Mouse (Mus musculus) monocyte, adult 59 days (primary cell): ENCODE data around the gene Defa25. TPM values are rescaled to one million over a fixed set of nuclear protein-coding genes. Genes with fewer than 3 reads are reported as not detected.

Experiments used
- total RNA-seq, 2 experiments: library from RNA; stranded (reverse); gene quantifications; one replicate each; pipeline ENCODE4 v1.2.4; 2023

Defa25 gene
- not detected for total RNA-seq

GRCm38 (mm10) chr8:21084142-21084541 is at the start of gene Defa25:
Defa25 (plus strand) TSS chr8:21084442.

DNA sequence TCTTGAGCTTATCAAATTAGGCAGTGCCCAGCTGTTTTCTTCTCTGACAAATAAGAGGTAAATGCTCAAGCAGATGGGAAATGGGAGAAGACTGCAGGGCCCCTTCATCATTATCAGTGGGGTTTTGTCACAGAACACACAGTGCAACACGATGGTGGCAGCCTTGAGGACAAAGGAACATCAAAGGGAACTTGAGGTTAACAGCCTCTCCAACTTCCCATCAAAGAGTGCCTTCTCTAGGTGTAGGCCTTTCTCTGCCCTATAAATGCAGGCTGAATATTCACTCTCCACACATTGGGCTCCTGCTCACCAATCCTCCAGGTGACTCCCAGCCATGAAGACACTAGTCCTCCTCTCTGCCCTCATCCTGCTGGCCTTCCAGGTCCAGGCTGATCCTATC is 29.5 kb upstream of the Defa25 start, which contains the start of gene Defa23:
Defa23 (plus strand) TSS at position 301 of the 400 bp plus-strand sequence.

DNA sequence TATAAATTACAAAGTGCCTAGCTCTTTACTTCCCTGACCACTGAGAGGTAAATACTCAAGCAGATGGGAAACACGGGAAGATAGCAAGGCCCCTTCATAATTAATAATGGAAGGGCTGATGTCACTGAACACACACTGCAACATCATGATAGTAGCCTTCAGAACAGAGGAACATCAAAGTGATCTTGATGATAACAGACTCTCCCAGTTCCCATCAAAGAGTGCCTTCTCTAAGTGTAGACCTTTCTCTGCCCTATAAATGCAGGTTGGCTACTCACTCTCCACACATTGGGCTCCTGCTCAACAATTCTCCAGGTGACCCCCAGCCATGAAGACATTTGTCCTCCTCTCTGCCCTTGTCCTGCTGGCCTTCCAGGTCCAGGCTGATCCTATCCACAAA is 19.5 kb upstream of the Defa25 start, which contains the start of gene Defa35:
Defa35 (plus strand) TSS at position 301 of the 400 bp plus-strand sequence.

DNA sequence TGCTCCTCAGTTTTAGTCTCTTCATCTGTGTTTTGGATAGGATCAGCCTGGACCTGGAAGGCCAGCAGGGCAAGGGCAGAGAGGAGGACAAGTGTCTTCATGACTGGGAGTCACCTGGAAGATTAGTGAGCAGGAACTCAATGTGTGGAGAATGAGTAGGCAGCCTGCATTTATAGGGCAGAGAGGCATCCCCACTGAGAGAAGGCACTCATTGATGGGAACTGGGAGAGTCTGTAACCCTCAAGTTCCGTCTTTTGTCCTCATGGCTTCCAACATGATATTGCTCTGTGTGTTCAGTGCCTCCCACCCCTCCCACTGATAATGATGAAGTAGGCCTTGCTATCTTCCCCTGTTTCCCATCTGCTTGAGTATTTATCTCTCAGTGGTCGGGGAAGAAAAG is 11.7 kb downstream of the Defa25 start, which contains the start of gene Gm14851:
Gm14851 (minus strand) TSS at position 101 of the 400 bp plus-strand sequence.

DNA sequence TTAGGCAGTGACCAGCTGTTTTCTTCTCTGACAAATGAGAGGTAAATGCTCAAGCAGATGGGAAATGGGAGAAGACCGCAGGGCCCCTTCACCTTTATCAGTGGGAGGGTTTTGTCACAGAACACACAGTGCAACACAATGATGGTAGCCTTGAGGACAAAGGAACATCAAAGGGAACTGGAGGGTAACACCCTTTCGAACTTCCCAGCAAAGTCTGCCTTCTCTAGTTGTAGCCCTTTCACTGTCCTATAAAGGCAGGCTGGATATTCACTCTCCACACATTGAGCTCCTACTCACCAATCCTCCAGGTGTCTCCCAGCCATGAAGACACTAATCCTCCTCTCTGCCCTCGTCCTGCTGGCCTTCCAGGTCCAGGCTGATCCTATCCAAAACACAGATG is 50.1 kb downstream of the Defa25 start, which contains the start of gene Defa30:
Defa30 (plus strand) TSS at position 301 of the 400 bp plus-strand sequence.

Other genes with a start within 250 kb of the Defa25 start
- not detected for gene Defb33, start 191.8 kb upstream of the Defa25 start, total RNA-seq
- not detected for gene Gm15056, start 181.8 kb upstream of the Defa25 start, total RNA-seq
- gene Gm6040, start 162.4 kb upstream of the Defa25 start, total RNA-seq: not detected
- gene AY761185, start 139.7 kb upstream of the Defa25 start, total RNA-seq: not detected
- not detected for gene Defa21, start 58.9 kb upstream of the Defa25 start, total RNA-seq
- gene Defa23, start 29.4 kb upstream of the Defa25 start, total RNA-seq: not detected
- gene Defa35, start 19.4 kb upstream of the Defa25 start, total RNA-seq: not detected
- not detected for gene Gm14851, start 11.6 kb downstream of the Defa25 start, total RNA-seq
- gene Defa30, start 50.2 kb downstream of the Defa25 start, total RNA-seq: not detected
- gene Defa22, start 77.8 kb downstream of the Defa25 start, total RNA-seq: not detected
- not detected for gene Defa31, start 107.2 kb downstream of the Defa25 start, total RNA-seq
- not detected for gene Gm15293, start 117.1 kb downstream of the Defa25 start, total RNA-seq
- gene Gm15292, start 165.3 kb downstream of the Defa25 start, total RNA-seq: not detected
- not detected for gene Defa27, start 231.1 kb downstream of the Defa25 start, total RNA-seq
- not detected for gene Defa29, start 242.6 kb downstream of the Defa25 start, total RNA-seq